8 mouse cellular contexts compared by ENCODE assay signal in genomic region chr3:139074484-139075211, GRCm38 (mm10). TPM values are rescaled to one million over a fixed set of nuclear protein-coding genes. Genes with fewer than 3 reads are reported as not detected.
DNase-seq lines count a peak whose midpoint lies in the region.

TSS of gene Rap1gds1 (minus strand) at chr3:139075201.

- H3K4me3 ChIP-seq in hindbrain, embryonic 10.5 days, result peak within 1 kb of the TSS; percentile 90

- WGBS in hindbrain, embryonic 10.5 days, result under 1% methylated on average over 97 of the region's 97 CpGs

- H3K27me3 ChIP-seq in hindbrain, embryonic 10.5 days (ENCODE audit: insufficient read depth, poor library complexity, severe bottlenecking), result peaks cover 7% of the 10 kb centered on the region; the same call in 1 of the 2 replicates

- peak within 1 kb of the TSS; percentile 98 for H3K27ac ChIP-seq in hindbrain, embryonic 10.5 days

- peaks cover 25% of the 10 kb centered on the region; the same call in 1 of the 2 replicates for H3K4me1 ChIP-seq in hindbrain, embryonic 10.5 days (replicated peaks)

- no peaks in the 10 kb centered on the region for H3K36me3 ChIP-seq in hindbrain, embryonic 10.5 days

- H3K9me3 ChIP-seq in hindbrain, embryonic 10.5 days, result no peaks in the 10 kb centered on the region

- peak; percentile 65 for DNase-seq in MN1 (ENCODE audit: low spot score)
- peak; percentile 76 for DNase-seq in cerebellum, adult 9-10 months
- peak; percentile 21 to 60 for DNase-seq in frontal cortex, adult 2 months (ENCODE audit: extremely low spot score in 1 of 2, low spot score in 1 of 2)
- peak; percentile 75 for DNase-seq in hindbrain, embryonic 10.5 days (ENCODE audit: low spot score)
- peak; percentile 61 to 73 for DNase-seq in layer of hippocampus, postnatal 14 days (ENCODE audit: low spot score in 2 of 2)
- DNase-seq in lung, postnatal 10 days, result peak; percentile 67
- peak; percentile 55 for DNase-seq in ovary, postnatal 14 days (ENCODE audit: low spot score)
- peak; percentile 78 for DNase-seq in thymus, postnatal 14 days

RNA-seq across cellular contexts. Expression of gene Rap1gds1, which starts in this region (rescaled TPM):
- 205 and 223 TPM in 2 replicates for polyA plus RNA-seq in frontal cortex, adult 2 months (2012; rRNA removed)
- 59.6 and 61.3 TPM in 2 replicates for polyA plus RNA-seq in hindbrain, embryonic 10.5 days (2016; fragmentation: Nextera tagmentation; extraction: Ambion mirVana)
- total RNA-seq in layer of hippocampus, postnatal 14 days (2021), result 100 to 1,000 TPM; 251 to 273 TPM

Comparison
In these comparisons a context has a peak if more than half of its experiments do, and no peak if none do; other contexts are left out.
1. Peak in every context shown above with its lines: DNase-seq, H3K4me3 ChIP-seq and H3K27ac ChIP-seq.